Mouse (Mus musculus): ENCODE measurements around the gene Klhl29.

Gene Klhl29

GRCm38 (mm10) chr12:5038008-5038407 lies 337.5 kb downstream of the Klhl29 start:
- DNase-seq (ENCODE audit: low read depth, low spot score), result no peak

GRCm38 (mm10) chr12:5029035-5029434 lies 346.4 kb downstream of the Klhl29 start:
- DNase-seq (ENCODE audit: low read depth, low spot score), result no peak
